Mouse (Mus musculus) layer of hippocampus, adult 9-11 months (tissue): ENCODE measurements at regions not wholly inside any gene's neighbourhood (a gene's known extent, or its start where the extent isn't known, plus 50 kb on each side); places are given as distances from the start of the nearest gene placed in this dataset.
"Not testable (repeated sequence)": the region's sequence is repeated elsewhere in the genome, so short reads cannot be mapped to it uniquely, and the experiment has no call there.

Experiments used
- DNase-seq: peaks from one replicate; pipeline ENCODE4 v3.0.0; 2022

DNA sequence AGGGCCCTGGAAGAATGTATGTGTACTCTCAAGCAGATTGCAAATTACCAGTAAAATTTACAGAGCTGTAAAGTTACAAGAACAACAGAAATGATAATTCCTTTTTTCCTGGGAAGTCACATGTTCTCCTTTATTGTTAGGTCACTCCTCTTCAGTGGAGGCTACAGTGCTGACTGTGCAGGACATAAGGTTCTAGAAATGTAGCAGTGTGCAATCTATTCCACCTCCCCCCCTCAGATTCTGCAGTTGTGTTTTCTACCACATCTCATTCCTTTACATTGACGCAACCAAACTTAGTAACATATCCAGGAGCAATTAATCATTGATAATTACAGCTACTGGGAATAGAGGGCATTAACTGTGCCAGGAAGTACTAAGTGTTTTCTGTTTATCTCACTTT, 385.3 kb upstream of the Tnc start:
- DNase-seq: no peak

DNA sequence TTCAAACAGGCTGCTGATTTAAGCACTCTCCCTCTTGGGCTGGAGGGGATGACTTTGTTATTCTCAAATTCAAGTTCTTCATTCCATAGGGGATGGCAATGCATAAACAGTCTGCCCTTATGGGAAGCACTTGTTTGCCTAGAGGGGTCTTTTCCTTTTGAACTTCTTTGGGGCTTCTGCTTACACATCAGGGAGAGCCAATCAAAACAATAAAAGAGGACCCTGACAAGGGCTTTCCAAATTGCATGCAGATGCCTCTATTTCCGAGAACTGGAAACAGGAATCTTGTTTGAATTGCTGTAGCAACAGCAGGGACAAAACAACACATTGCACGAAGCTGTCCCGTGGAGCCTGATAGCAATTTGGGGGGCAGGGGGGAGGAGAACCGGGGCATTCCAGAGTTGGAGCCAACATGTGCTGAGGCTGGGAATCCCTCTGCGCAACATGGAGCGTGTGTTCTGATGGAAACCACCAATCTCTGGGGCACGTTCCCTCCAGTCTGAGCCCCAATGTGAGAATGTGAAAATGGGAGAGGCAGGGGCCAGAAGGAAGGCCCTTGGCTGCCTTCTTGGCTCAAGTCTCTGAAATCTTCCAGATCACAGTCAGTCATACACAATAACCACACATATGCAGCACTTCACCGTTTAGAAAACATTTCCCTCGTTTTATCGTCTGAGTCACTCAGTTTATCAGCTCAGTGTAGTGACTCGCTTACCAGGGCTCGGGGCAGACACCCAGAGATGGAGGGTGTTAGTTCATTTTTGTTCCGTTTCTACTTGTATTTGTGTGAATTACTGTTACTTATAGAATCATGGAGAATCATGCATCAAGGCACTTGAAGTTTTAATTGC, 391.2 kb upstream of the Tnc start:
- no peak for DNase-seq

DNA sequence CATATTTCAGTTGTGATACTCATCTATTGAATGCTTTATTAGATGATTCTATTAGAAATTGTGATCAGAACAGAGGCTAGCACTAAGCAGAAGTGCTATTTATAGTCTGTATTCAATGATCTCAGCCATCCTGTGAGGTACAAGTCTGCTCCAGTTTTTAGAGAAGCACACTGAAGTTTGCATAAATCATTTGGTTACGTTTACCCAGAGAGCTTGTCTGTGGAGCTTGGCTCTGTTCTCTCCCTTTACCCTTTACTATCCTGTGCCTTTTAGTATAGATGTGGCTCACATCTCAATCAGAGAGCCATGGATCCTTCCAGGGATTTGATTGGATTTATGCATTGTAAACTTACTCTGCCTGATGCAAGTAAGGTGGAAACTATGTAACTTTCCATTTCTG, 404.6 kb upstream of the Tnc start:
- no peak for DNase-seq

DNA sequence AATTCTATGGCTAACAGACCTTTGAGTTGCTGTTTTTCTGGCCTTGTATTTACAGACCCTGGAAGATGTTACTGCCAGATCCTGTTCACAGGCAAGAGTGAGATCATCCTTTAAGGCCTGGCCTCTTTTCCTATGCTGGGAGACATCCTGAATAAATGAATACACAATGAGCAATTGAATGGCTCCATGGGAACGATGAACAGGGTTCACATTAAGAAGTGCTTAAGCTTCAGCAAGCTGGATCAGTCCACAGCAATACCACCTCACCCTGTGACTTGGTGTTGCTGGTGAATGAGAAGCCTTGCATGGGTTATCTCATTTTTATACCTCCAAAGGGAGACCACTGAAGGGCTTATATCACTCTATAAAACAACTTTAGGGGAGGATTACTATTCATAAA, 405.1 kb upstream of the Tnc start:
- no peak for DNase-seq

DNA sequence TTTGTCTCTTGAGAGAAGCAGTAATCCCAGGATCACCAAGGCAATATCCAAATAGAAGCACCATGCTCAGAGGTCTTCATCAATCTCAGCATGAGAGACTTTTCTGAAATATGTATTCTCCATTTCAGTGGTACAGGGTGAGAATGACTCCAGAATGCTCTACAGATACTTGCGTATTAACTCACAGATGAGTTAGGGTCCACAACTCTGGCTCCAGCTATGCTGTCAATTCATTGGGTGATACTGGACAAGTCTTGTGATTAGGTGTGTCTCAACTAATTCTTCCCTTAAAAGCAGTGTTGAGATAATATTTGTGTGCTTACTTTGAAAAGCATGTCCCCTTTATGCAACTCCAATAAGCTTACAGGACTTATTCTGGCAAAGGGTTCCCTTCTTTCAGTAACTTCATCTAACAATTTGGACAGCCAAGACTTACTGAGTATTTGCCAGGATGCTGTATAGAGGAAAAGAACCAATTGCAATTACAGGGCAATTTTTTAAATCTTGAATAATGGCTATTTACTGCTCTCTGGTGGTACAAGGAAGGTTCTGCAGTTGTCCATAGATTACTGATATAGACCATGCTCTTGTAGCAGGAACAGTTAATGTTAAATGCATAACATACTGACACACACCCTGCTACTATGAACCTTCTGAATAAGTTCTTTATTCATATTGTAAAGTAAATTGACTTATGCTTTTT, 445.6 kb upstream of the Tnc start:
- DNase-seq: no peak

GRCm38 (mm10) chr4:64497759-64498158, 450.9 kb upstream of the Tnc start:
- DNase-seq: not testable (repeated sequence)

GRCm38 (mm10) chr4:64500635-64501395, 454.0 kb upstream of the Tnc start:
- DNase-seq: peak; percentile 48

GRCm38 (mm10) chr4:64521883-64522282, 475.1 kb upstream of the Tnc start:
- no peak for DNase-seq

DNA sequence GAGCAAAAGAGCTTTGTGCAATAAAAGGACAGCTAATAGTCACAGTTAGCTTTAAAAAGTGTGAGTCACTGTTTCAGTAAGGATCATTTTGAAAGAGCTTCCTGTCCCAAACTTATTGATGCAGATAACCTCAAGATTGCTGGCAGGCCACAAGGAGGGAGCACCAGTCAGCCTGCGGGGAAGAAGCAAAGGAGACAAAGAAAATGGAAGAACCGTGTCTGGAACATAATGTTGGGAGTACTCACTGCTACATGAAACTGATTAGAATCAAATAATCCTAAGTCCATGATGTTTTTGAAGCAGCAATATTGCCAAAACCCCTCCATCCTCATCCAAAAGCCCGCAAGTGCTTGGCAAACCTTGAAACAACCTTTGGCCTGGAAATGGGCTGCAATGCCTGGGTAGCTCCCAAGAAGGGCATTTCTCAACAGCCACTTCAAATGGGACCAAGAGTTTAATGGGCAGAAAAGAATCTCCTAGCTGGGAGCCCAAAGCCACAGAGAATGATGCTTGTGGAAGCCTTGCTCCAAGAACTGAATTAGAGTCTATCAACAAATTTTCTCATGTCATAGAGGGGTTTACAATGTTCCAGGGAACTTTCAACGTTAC, 481.0 kb upstream of the Tnc start:
- DNase-seq: no peak

- DNase-seq: peak; percentile 5
These were observed 483.8 kb upstream of the Tnc start for GRCm38 (mm10) chr4:64530585-64530984.

GRCm38 (mm10) chr4:64533019-64533418, 486.2 kb upstream of the Tnc start:
- no peak for DNase-seq

GRCm38 (mm10) chr4:64535554-64536253, 488.9 kb upstream of the Tnc start:
- DNase-seq: no peak

DNA sequence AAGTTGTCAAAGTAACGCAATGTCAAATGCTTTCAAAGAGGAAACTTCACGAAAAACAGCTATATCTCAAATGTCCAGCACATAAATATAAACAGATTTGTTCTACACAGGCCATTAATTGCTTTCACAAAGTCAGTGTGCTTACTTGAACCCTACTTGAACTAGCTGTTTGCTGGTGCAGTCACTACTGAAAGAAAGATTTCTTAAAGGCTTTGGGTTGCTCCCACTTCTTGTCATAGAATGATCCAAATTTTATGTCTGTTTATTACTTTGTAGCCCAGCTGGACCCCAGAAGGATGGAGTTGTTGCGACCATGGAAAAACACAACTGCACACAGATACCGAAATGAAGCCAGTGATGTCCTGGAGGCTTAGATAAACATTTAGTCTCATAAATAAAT, 491.2 kb upstream of the Tnc start:
- no peak for DNase-seq

DNA sequence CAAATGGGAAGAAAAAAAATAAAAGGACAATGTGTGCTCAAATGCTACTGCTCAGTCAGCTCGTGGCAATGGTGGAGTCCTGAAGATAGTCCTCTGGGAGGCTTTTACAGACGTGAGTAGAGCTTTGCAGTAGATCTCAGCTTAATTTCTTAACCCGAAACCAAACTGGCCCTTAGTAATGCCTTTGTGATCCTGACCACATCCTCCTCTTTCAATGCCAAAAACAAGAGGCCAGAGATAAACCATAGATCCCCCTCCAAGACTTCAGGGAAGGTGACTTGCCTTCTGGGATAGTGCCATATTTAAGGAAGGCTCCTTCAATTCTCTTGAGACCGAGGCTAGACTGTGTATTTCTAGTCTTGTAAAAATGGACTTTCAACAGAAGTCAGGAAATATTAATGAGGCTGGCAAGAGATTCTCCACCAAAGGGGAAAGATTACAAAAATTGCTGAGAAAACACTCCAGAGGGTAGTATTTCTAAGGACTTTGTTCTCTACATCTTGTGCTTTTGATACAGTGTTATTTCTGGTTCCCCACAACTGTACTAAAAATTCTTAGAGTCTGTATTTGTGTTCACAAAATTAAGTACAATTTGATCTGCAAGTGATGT, 497.9 kb upstream of the Tnc start:
- no peak for DNase-seq

- no peak for DNase-seq
These were observed 499.6 kb upstream of the Tnc start for GRCm38 (mm10) chr4:64546386-64546785.

- no peak for DNase-seq
These were observed 515.7 kb upstream of the Tnc start for GRCm38 (mm10) chr4:64562511-64562910.

GRCm38 (mm10) chr4:64563996-64564395, 517.2 kb upstream of the Tnc start:
- DNase-seq: no peak

DNA sequence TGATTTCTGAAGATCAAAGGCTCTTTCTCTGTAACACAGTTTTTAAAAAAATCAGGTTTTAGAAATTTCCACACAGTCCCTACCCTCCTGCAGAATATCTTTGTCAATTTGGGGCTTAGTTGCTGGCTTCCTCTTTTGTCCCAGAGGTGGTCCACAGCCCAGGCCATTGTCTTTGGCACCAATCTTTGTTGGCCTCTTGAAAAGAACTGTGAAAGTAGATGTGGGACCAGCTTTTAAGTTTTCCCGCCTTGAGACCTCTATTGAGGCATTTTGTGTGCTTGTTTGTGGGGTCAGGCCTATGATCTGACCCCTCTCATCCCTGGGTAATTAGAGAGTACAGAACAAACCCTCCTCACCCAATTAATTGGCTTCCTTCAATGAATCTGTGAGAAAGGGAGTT, 523.9 kb upstream of the Tnc start:
- DNase-seq: no peak

- no peak for DNase-seq
These were observed 529.1 kb upstream of the Tnc start for GRCm38 (mm10) chr4:64575901-64576300.

- no peak for DNase-seq
These were observed 528.9 kb upstream of the Pappa start for GRCm38 (mm10) chr4:64595014-64595599.

GRCm38 (mm10) chr4:64598465-64598864, 525.5 kb upstream of the Pappa start:
- DNase-seq: peak; percentile 35

GRCm38 (mm10) chr4:64599222-64599621, 524.8 kb upstream of the Pappa start:
- DNase-seq: no peak
